Mouse (Mus musculus) lung, postnatal 0 days (tissue): ENCODE measurements at regions not wholly inside any gene's neighbourhood (a gene's known extent, or its start where the extent isn't known, plus 50 kb on each side); places are given as distances from the start of the nearest gene placed in this dataset.

Experiments
- CTCF ChIP-seq: IDR thresholded peaks from 2 replicates; pipeline ENCODE4 v1.5.1; 2016; ENCODE audit warnings: antibody characterized with exemption, mild to moderate bottlenecking
- EP300 ChIP-seq: IDR thresholded peaks from 2 replicates; pipeline ENCODE4 v1.6.1; 2016; ENCODE audit warnings: antibody characterized with exemption, mild to moderate bottlenecking, control low read depth

DNA sequence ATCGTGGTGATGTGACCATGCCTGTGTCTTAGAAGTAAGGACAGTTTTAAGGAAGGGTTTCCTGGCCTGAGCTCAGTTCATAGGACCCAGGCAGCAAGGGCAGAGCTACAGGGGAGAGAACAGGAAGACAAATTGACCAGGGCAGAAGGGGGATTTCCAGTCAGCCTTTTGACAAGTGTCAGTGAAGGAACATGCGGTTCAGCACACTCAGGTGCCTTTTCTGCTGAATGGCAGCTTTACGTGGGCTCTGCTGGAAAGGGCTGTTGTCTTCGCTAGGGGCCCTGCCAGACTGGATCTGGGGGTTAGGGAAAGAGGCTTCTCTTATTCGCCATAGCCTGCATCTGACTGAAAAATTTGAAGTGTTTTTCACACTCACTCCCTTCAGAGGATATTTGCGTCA is 106.8 kb downstream of the Dll1 start:
- TF ChIP-seq CTCF (no peak), EP300 (no peak)
